Mouse (Mus musculus) intestine, embryonic 15.5 days (tissue): Measurements from ENCODE around the gene Cdk14. TPM values are rescaled to one million over a fixed set of nuclear protein-coding genes. Genes with fewer than 3 reads are reported as not detected.

Experiments used
- ATAC-seq: fragments of 200-750 bp; cut with Nextera tagmentation; 2 replicates; pipeline ENCODE4 v1.8.0; 2017; ENCODE audit warnings: moderate TSS enrichment, moderate library complexity
- H3K27ac ChIP-seq: fragments of 300-500 bp; sonication (generic); 2 replicates; pipeline ENCODE4 v1.5.1; 2015; ENCODE audit warnings: mild to moderate bottlenecking, inconsistent platforms
- H3K27me3 ChIP-seq: fragments of 300-500 bp; sonication (generic); replicated peaks from 2 replicates; pipeline ENCODE4 v1.6.1; 2015; ENCODE audit warnings: inconsistent platforms
- H3K36me3 ChIP-seq: fragments of 300-500 bp; sonication (generic); 2 replicates; pipeline ENCODE4 v1.6.1; 2015; ENCODE audit warnings: inconsistent platforms
- H3K4me1 ChIP-seq: fragments of 300-500 bp; sonication (generic); replicated peaks from 2 replicates; pipeline ENCODE4 v1.6.1; 2015; ENCODE audit warnings: inconsistent platforms
- H3K4me2 ChIP-seq: fragments of 300-500 bp; sonication (generic); replicated peaks from 2 replicates; pipeline ENCODE4 v1.6.1; 2015; ENCODE audit warnings: mild to moderate bottlenecking, inconsistent platforms
- H3K4me3 ChIP-seq: fragments of 300-500 bp; sonication (generic); replicated peaks from 2 replicates; pipeline ENCODE4 v1.5.1; 2015; ENCODE audit warnings: inconsistent platforms
- H3K9ac ChIP-seq: fragments of 300-500 bp; sonication (generic); 2 replicates; pipeline ENCODE4 v1.6.1; 2015; ENCODE audit warnings: inconsistent platforms
- H3K9me3 ChIP-seq: fragments of 300-500 bp; sonication (generic); 2 replicates; pipeline ENCODE4 v1.6.1; 2016; ENCODE audit warnings: inconsistent platforms
- WGBS: fragments of 180-500 bp; shearing (Covaris S2); methylation state at CpG from one replicate; pipeline ENCODE4 v1.1.7; 2015; 5-methylcytosine and 5-hydroxymethylcytosine counted together
- polyA plus RNA-seq: library from polyadenylated mRNA; unstranded; fragments of >200 nt; fragmentation: Nextera tagmentation; extraction: Ambion mirVana; gene quantifications from 2 replicates; pipeline ENCODE4 v1.2.1, GENCODE M21; 2015

Gene Cdk14
- polyA plus RNA-seq = 15.0 and 16.6 TPM in 2 replicates

DNA sequence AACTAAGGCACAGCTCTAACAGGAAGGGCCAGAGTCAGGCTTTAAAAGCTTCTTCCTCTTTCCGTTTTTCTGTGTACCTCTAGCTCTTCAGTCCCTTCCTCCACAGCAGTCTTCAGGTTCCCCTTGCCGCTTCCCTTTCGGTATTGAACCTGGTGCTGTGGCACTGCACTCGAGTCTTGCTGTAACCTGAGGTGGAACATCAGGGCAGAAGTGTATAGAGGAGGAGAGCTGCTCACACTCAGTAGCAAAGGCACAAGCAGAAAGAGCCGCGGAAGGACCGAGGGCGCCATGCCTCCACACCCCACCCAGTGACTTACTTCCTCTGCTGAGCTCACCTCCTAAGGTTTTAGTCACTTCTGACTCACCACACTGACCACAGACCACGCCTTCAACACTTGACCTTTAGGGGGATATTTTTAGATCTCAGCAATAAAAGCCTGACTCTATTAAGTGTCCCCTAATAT, at the start of gene Cdk14:
Gene Cdk14 (minus strand): TSS at position 321 of the 464 bp plus-strand sequence.
- Histone ChIP-seq H3K9ac (no peak within 1 kb of the TSS), H3K4me3 (no peak within 1 kb of the TSS), H3K36me3 (no peaks in the 10 kb centered on the region), H3K27me3 (no peaks in the 10 kb centered on the region), H3K4me1 (no peaks in the 10 kb centered on the region), H3K9me3 (no peaks in the 10 kb centered on the region), H3K4me2 (no peak within 1 kb of the TSS), H3K27ac (no peak within 1 kb of the TSS)
- 83% methylated on average over 9 of the region's 9 CpGs for WGBS
- ATAC-seq = no peak

DNA sequence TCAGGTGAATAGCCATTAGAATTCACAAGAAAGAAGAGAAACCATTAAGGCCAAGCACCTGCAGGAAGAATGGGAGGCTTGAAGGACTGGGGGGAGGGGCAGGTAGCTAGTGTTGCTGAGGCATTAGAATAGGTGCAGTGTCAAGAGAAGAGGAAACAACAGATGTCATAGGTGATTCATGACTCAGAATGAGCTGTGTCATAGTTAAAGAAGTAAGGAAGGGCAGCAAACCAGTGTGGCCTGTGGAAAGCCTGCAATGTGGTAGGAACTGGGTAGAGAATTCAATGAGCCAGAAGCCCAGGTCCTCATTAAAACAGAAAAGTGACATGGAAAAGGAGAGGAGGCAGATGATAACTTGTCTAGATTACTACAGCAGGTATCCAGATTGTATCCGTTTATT, 45.1 kb upstream of the Cdk14 start:
- no peaks in the 10 kb centered on the region for H3K36me3 ChIP-seq
- no peak overlapping the region for H3K27ac ChIP-seq
- no peak overlapping the region for H3K4me3 ChIP-seq
- no peaks in the 10 kb centered on the region for H3K27me3 ChIP-seq
- no peaks in the 10 kb centered on the region for H3K4me1 ChIP-seq
- 80% methylated on average over 1 of the region's 1 CpGs for WGBS
- H3K9ac ChIP-seq = no peak overlapping the region
- no peak overlapping the region for H3K4me2 ChIP-seq
- H3K9me3 ChIP-seq = no peaks in the 10 kb centered on the region
- no peak for ATAC-seq

GRCm38 (mm10) chr5:5431746-5432438, 11.8 kb upstream of the Cdk14 start:
- Histone ChIP-seq H3K9me3 (no peaks in the 10 kb centered on the region), H3K27me3 (no peaks in the 10 kb centered on the region), H3K4me1 (no peaks in the 10 kb centered on the region), H3K4me2 (no peak overlapping the region), H3K4me3 (no peak overlapping the region), H3K9ac (no peak overlapping the region), H3K36me3 (no peaks in the 10 kb centered on the region), H3K27ac (no peak overlapping the region)
- WGBS = 66% methylated on average over 5 of the region's 5 CpGs
- no peak for ATAC-seq

- no peaks in the 10 kb centered on the region for H3K36me3 ChIP-seq
- ATAC-seq = peak; percentile 75
- H3K4me2 ChIP-seq = no peak overlapping the region
- H3K9ac ChIP-seq = no peak overlapping the region
- WGBS = 41% methylated on average over 6 of the region's 6 CpGs
- no peaks in the 10 kb centered on the region for H3K4me1 ChIP-seq
- no peak overlapping the region for H3K4me3 ChIP-seq
- peak overlapping the region; percentile 56; the same call in 1 of the 2 replicates for H3K27ac ChIP-seq
- no peaks in the 10 kb centered on the region for H3K9me3 ChIP-seq
- no peaks in the 10 kb centered on the region for H3K27me3 ChIP-seq
These were observed 3.6 kb upstream of the Cdk14 start for GRCm38 (mm10) chr5:5423723-5424171.

DNA sequence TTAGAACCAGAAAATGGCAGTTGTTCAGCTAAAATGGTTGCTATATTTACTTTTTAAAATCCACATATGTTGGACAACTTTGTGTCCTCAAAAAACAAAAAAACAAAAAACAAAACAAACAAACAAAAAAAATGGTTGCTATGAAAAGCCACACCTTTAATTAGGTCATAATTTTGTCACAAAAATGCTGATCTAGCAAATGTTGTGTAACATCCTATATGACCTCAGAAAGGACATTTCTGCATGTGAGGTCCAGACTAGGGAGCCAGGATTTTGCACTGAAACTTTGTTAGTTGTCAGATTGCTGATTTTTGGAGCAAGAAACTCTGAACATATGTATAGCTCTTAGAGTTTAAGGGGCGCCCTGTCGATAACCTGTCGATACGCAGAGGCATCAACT, 3.0 kb upstream of the Cdk14 start:
- H3K9ac ChIP-seq = no peak overlapping the region

GRCm38 (mm10) chr5:5421439-5421838, 1.3 kb upstream of the Cdk14 start:
- H3K9ac ChIP-seq = no peak overlapping the region
- no peaks in the 10 kb centered on the region for H3K27me3 ChIP-seq
- no peak overlapping the region for H3K27ac ChIP-seq
- no peaks in the 10 kb centered on the region for H3K4me1 ChIP-seq
- H3K36me3 ChIP-seq = no peaks in the 10 kb centered on the region
- no peak for ATAC-seq
- H3K9me3 ChIP-seq = no peaks in the 10 kb centered on the region
- H3K4me3 ChIP-seq = no peak overlapping the region
- H3K4me2 ChIP-seq = no peak overlapping the region
- 94% methylated on average over 2 of the region's 2 CpGs for WGBS

More for the DNA sequence above, 3.0 kb upstream of the Cdk14 start:
- Histone ChIP-seq H3K27me3 (no peaks in the 10 kb centered on the region), H3K36me3 (no peaks in the 10 kb centered on the region), H3K9me3 (no peaks in the 10 kb centered on the region), H3K27ac (no peak overlapping the region), H3K4me1 (no peaks in the 10 kb centered on the region), H3K4me2 (no peak overlapping the region), H3K4me3 (no peak overlapping the region)
- no peak for ATAC-seq
- 83% methylated on average over 4 of the region's 4 CpGs for WGBS

- Histone ChIP-seq H3K27ac (no peak overlapping the region), H3K27me3 (no peaks in the 10 kb centered on the region), H3K4me1 (no peaks in the 10 kb centered on the region), H3K9ac (no peak overlapping the region), H3K4me2 (no peak overlapping the region), H3K4me3 (no peak overlapping the region), H3K9me3 (no peaks in the 10 kb centered on the region), H3K36me3 (no peaks in the 10 kb centered on the region)
- 64% methylated on average over 1 of the region's 1 CpGs for WGBS
- ATAC-seq = no peak
These were observed 859 bp downstream of the Cdk14 start for GRCm38 (mm10) chr5:5419253-5419652.

- H3K27ac ChIP-seq = no peak overlapping the region
- no peak for ATAC-seq
- 53% methylated on average over 3 of the region's 3 CpGs for WGBS
- no peaks in the 10 kb centered on the region for H3K36me3 ChIP-seq
- H3K27me3 ChIP-seq = no peaks in the 10 kb centered on the region
- H3K9ac ChIP-seq = no peak overlapping the region
- H3K4me1 ChIP-seq = no peaks in the 10 kb centered on the region
- no peak overlapping the region for H3K4me2 ChIP-seq
- no peak overlapping the region for H3K4me3 ChIP-seq
- H3K9me3 ChIP-seq = no peaks in the 10 kb centered on the region
These were observed 5.3 kb downstream of the Cdk14 start for GRCm38 (mm10) chr5:5414835-5415234.

DNA sequence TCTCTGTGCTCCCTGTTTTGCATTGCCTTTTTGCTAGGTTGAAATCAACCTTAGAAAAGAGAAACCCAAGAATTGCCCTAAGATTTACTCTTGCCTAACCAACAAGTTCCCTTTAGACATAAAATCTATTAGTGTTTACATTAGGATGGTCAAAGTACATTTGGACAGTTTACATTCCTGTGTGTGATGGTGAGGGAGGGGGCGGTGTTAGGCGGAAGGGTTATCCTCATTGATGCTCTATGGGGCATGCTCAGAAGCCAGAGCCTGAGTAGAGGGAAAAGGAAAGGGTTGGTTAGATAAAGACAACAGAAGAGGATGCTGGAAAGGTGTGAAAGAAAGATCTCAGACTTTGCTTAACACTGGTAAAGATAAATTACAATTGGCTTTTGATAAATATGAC, 8.2 kb downstream of the Cdk14 start:
- no peak for ATAC-seq
- Histone ChIP-seq H3K4me1 (no peaks in the 10 kb centered on the region), H3K36me3 (no peaks in the 10 kb centered on the region), H3K27me3 (no peaks in the 10 kb centered on the region), H3K27ac (no peak overlapping the region), H3K9me3 (no peaks in the 10 kb centered on the region), H3K4me3 (no peak overlapping the region), H3K4me2 (no peak overlapping the region), H3K9ac (no peak overlapping the region)
- WGBS = 30% methylated on average over 2 of the region's 2 CpGs

GRCm38 (mm10) chr5:5401986-5402385, 18.1 kb downstream of the Cdk14 start:
- WGBS = 73% methylated on average over 4 of the region's 4 CpGs

GRCm38 (mm10) chr5:5392786-5393185, 27.3 kb downstream of the Cdk14 start:
- Histone ChIP-seq H3K9ac (no peak overlapping the region), H3K36me3 (no peaks in the 10 kb centered on the region), H3K4me3 (no peak overlapping the region), H3K4me2 (no peak overlapping the region), H3K27me3 (no peaks in the 10 kb centered on the region), H3K4me1 (no peaks in the 10 kb centered on the region), H3K9me3 (no peaks in the 10 kb centered on the region), H3K27ac (no peak overlapping the region)
- no peak for ATAC-seq
- WGBS = 29% methylated on average over 3 of the region's 3 CpGs

More at GRCm38 (mm10) chr5:5401986-5402385, 18.1 kb downstream of the Cdk14 start:
- H3K27me3 ChIP-seq = no peaks in the 10 kb centered on the region
- no peaks in the 10 kb centered on the region for H3K4me1 ChIP-seq
- no peak overlapping the region for H3K4me2 ChIP-seq
- no peaks in the 10 kb centered on the region for H3K36me3 ChIP-seq
- no peak overlapping the region for H3K4me3 ChIP-seq
- H3K27ac ChIP-seq = no peak overlapping the region
- no peak overlapping the region for H3K9ac ChIP-seq
- ATAC-seq = no peak
- H3K9me3 ChIP-seq = no peaks in the 10 kb centered on the region

DNA sequence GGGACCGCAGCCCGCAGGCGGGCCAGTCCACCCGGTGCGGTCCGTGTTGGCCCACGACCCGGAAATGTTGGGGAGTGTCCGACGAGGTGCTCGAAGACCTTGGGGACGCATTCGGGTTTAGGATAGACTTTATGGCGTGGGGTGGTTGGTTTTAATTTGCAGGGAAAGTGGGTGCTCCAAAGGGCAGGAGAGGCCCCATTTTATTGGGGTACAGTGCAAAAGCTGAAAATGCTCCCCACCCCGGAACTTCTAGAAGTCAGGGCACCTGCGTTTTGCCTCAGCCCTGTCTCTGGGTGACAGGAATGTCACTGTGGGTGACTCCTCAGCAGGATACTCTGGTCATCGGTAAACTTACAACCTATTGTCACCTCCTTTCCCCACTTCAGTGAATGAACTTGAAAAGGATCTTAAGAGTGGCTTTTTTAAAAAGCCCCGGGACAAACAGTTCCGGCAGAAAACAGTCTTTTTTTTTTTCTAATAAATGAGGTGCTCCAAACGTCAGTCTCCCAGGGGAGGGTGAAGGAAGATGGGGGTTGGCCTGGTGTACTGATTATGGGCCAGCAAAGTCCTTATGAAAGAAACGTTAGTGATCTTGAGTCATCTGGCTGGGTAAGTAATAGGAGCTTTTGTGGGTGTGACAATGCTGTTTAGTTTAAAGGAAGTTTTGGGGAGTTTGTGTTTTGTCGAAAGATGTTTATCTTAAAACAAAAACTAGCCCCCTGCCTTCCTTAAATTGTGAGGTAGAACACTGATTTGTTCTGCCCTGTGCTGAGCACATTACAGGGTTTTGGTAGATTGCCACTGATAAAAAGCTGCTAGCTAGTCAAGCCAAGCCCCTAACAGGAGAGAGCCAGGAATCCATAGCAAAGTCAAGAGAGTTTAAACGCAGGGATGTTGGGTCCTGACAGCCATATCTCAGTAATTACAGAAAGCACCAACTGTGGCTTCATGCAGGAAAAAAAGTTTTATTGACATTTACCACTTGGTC, 39.1 kb downstream of the Cdk14 start:
- no peaks in the 10 kb centered on the region for H3K9me3 ChIP-seq
- peak overlapping the region; percentile 88 for H3K27ac ChIP-seq
- H3K4me1 ChIP-seq = no peaks in the 10 kb centered on the region
- ATAC-seq = no peak; the same call in 1 of the 2 replicates
- H3K36me3 ChIP-seq = no peaks in the 10 kb centered on the region
- WGBS = 4% methylated on average over 23 of the region's 23 CpGs
- H3K4me2 ChIP-seq = peak overlapping the region; percentile 81
- peak overlapping the region; percentile 69 for H3K4me3 ChIP-seq
- no peaks in the 10 kb centered on the region for H3K27me3 ChIP-seq
- peak overlapping the region; percentile 82 for H3K9ac ChIP-seq
